Mouse (Mus musculus) liver, embryonic 11.5 days (tissue): ENCODE results near the gene Srrm2. TPM values are rescaled to one million over a fixed set of nuclear protein-coding genes. Genes with fewer than 3 reads are reported as not detected.

Experiments used
- ATAC-seq: fragments of 200-750 bp; cut with Nextera tagmentation; replicated peaks from 2 replicates; pipeline ENCODE4 v1.8.0; 2017; ENCODE audit warnings: moderate number of reproducible peaks, mild to moderate bottlenecking, moderate TSS enrichment, moderate library complexity; ENCODE audit not compliant: low FRiP score
- DNase-seq: peaks from one replicate; pipeline ENCODE4 v3.0.0-alpha.2; 2017; ENCODE audit warnings: low spot score
- H3K27ac ChIP-seq: fragments of 300-500 bp; sonication (generic); 2 replicates; pipeline ENCODE4 v1.5.1; 2014; ENCODE audit warnings: mild to moderate bottlenecking, low read depth, low read length, control low read depth
- H3K27me3 ChIP-seq: fragments of 300-500 bp; sonication (generic); replicated peaks from 2 replicates; pipeline ENCODE4 v1.6.1; 2014; ENCODE audit warnings: low read length, mixed read lengths; ENCODE audit not compliant: control insufficient read depth, insufficient read depth
- H3K36me3 ChIP-seq: fragments of 300-500 bp; sonication (generic); 2 replicates; pipeline ENCODE4 v1.6.1; 2014; ENCODE audit warnings: mild to moderate bottlenecking, low read length, moderate library complexity, mixed read lengths; ENCODE audit not compliant: control insufficient read depth, insufficient read depth
- H3K4me1 ChIP-seq: fragments of 300-500 bp; sonication (generic); replicated peaks from 2 replicates; pipeline ENCODE4 v1.6.1; 2014; ENCODE audit warnings: low read length, mixed read lengths; ENCODE audit not compliant: control insufficient read depth, insufficient read depth
- H3K4me2 ChIP-seq: fragments of 300-500 bp; sonication (generic); 2 replicates; pipeline ENCODE4 v1.6.1; 2014; ENCODE audit warnings: mild to moderate bottlenecking, control low read depth, moderate library complexity
- H3K4me3 ChIP-seq: fragments of 300-500 bp; sonication (generic); 2 replicates; pipeline ENCODE4 v1.5.1; 2014; ENCODE audit warnings: low read depth, low read length, control low read depth
- H3K9ac ChIP-seq: fragments of 300-500 bp; sonication (generic); 2 replicates; pipeline ENCODE4 v1.6.1; 2014; ENCODE audit warnings: low read depth, low read length, control low read depth
- H3K9me3 ChIP-seq: fragments of 300-500 bp; sonication (generic); 2 replicates; pipeline ENCODE4 v1.6.1; 2016; ENCODE audit warnings: low read length, inconsistent platforms, mixed read lengths; ENCODE audit not compliant: control insufficient read depth
- WGBS: fragments of 180-500 bp; shearing (Covaris S2); extraction: QIAGEN DNeasy Blood & Tissue Kit; methylation state at CpG from one replicate; pipeline ENCODE4 v1.1.7; 2014; 5-methylcytosine and 5-hydroxymethylcytosine counted together
- polyA plus RNA-seq: library from polyadenylated mRNA; unstranded; fragments of >200 nt; fragmentation: Nextera tagmentation; extraction: Ambion mirVana; gene quantifications from 2 replicates; pipeline ENCODE4 v1.2.1, GENCODE M21; 2014

Gene Srrm2
- polyA plus RNA-seq, 1 experiment from 2014 or later = 398 TPM

GRCm38 (mm10) chr17:23757581-23757980, 32.8 kb upstream of the Srrm2 start:
- Histone ChIP-seq H3K27ac (no peak overlapping the region), H3K4me1 (no peaks in the 10 kb centered on the region), H3K4me2 (no peak overlapping the region), H3K27me3 (no peaks in the 10 kb centered on the region), H3K4me3 (no peak overlapping the region), H3K36me3 (peaks cover 28% of the 10 kb centered on the region), H3K9me3 (no peaks in the 10 kb centered on the region), H3K9ac (no peak overlapping the region)
- no peak for ATAC-seq
- 89% methylated on average over 9 of the region's 9 CpGs for WGBS
- DNase-seq = no peak

GRCm38 (mm10) chr17:23758801-23759200, 31.5 kb upstream of the Srrm2 start:
- Histone ChIP-seq H3K9me3 (no peaks in the 10 kb centered on the region), H3K36me3 (peaks cover 21% of the 10 kb centered on the region; the same call in 1 of the 2 replicates), H3K4me1 (no peaks in the 10 kb centered on the region), H3K4me3 (no peak overlapping the region), H3K27me3 (no peaks in the 10 kb centered on the region), H3K27ac (no peak overlapping the region), H3K4me2 (no peak overlapping the region), H3K9ac (no peak overlapping the region)
- DNase-seq = no peak
- 88% methylated on average over 8 of the region's 8 CpGs for WGBS
- no peak for ATAC-seq

GRCm38 (mm10) chr17:23760231-23760630, 30.1 kb upstream of the Srrm2 start:
- no peaks in the 10 kb centered on the region for H3K27me3 ChIP-seq
- WGBS = 90% methylated on average over 9 of the region's 9 CpGs
- H3K9me3 ChIP-seq = no peaks in the 10 kb centered on the region
- no peak for DNase-seq
- no peaks in the 10 kb centered on the region for H3K4me1 ChIP-seq
- peaks cover 21% of the 10 kb centered on the region; the same call in 1 of the 2 replicates for H3K36me3 ChIP-seq
- no peak overlapping the region for H3K4me3 ChIP-seq
- no peak overlapping the region for H3K9ac ChIP-seq
- no peak overlapping the region for H3K4me2 ChIP-seq
- H3K27ac ChIP-seq = no peak overlapping the region
- no peak for ATAC-seq

GRCm38 (mm10) chr17:23761155-23761554, 29.2 kb upstream of the Srrm2 start:
- Histone ChIP-seq H3K4me3 (no peak overlapping the region), H3K9me3 (no peaks in the 10 kb centered on the region), H3K4me1 (no peaks in the 10 kb centered on the region), H3K27ac (no peak overlapping the region), H3K4me2 (no peak overlapping the region), H3K9ac (no peak overlapping the region), H3K36me3 (peaks cover 19% of the 10 kb centered on the region; the same call in 1 of the 2 replicates), H3K27me3 (no peaks in the 10 kb centered on the region)
- WGBS = 93% methylated on average over 3 of the region's 3 CpGs
- DNase-seq = no peak
- no peak for ATAC-seq

GRCm38 (mm10) chr17:23762976-23763375, 27.4 kb upstream of the Srrm2 start:
- Histone ChIP-seq H3K9me3 (no peaks in the 10 kb centered on the region), H3K4me2 (no peak overlapping the region), H3K27me3 (no peaks in the 10 kb centered on the region), H3K4me3 (no peak overlapping the region), H3K27ac (no peak overlapping the region), H3K36me3 (peaks cover 11% of the 10 kb centered on the region; the same call in 1 of the 2 replicates), H3K9ac (no peak overlapping the region), H3K4me1 (no peaks in the 10 kb centered on the region)
- WGBS = 92% methylated on average over 11 of the region's 11 CpGs
- ATAC-seq = no peak
- no peak for DNase-seq

- peak overlapping the region; percentile 88 for H3K9ac ChIP-seq
- WGBS = 18% methylated on average over 2 of the region's 2 CpGs
- peak overlapping the region; percentile 90 for H3K4me3 ChIP-seq
- DNase-seq (no peak), ATAC-seq (no peak)
- H3K4me2 ChIP-seq = peak overlapping the region; percentile 83
- H3K9me3 ChIP-seq = no peaks in the 10 kb centered on the region
- H3K27me3 ChIP-seq = no peaks in the 10 kb centered on the region
- H3K27ac ChIP-seq = no peak overlapping the region
- no peaks in the 10 kb centered on the region; the same call in 1 of the 2 replicates for H3K36me3 ChIP-seq
- peaks cover 9% of the 10 kb centered on the region for H3K4me1 ChIP-seq
Observed at GRCm38 (mm10) chr17:23770493-23770892, 19.8 kb upstream of the Srrm2 start.

- WGBS = 2% methylated on average over 19 of the region's 19 CpGs
Observed at GRCm38 (mm10) chr17:23770896-23771283, 19.4 kb upstream of the Srrm2 start.

GRCm38 (mm10) chr17:23771284-23772218, 18.8 kb upstream of the Srrm2 start, which contains the start of gene Flywch1:
Gene Flywch1, minus strand, starts transcription at chr17:23771602.
- peaks cover 9% of the 10 kb centered on the region for H3K4me1 ChIP-seq
- DNase-seq = peak; percentile 99
- WGBS = 4% methylated on average over 58 of the region's 58 CpGs
- ATAC-seq = peak; percentile 97
- no peaks in the 10 kb centered on the region for H3K9me3 ChIP-seq
- H3K27ac ChIP-seq = peak within 1 kb of the TSS; percentile 57
- no peaks in the 10 kb centered on the region for H3K27me3 ChIP-seq
- H3K4me3 ChIP-seq = peak within 1 kb of the TSS; percentile 90
- peak within 1 kb of the TSS; percentile 88 for H3K9ac ChIP-seq
- no peaks in the 10 kb centered on the region; the same call in 1 of the 2 replicates for H3K36me3 ChIP-seq
- peak within 1 kb of the TSS; percentile 83 for H3K4me2 ChIP-seq

More at GRCm38 (mm10) chr17:23770896-23771283, 19.4 kb upstream of the Srrm2 start:
- Histone ChIP-seq H3K9ac (peak overlapping the region; percentile 88), H3K27ac (peak overlapping the region; percentile 57; the same call in 1 of the 2 replicates), H3K4me2 (peak overlapping the region; percentile 83), H3K27me3 (no peaks in the 10 kb centered on the region), H3K4me1 (peaks cover 9% of the 10 kb centered on the region), H3K9me3 (no peaks in the 10 kb centered on the region), H3K4me3 (peak overlapping the region; percentile 90), H3K36me3 (no peaks in the 10 kb centered on the region; the same call in 1 of the 2 replicates)
- ATAC-seq (peak; percentile 21), DNase-seq (no peak)
